Mouse (Mus musculus) heart, postnatal 14 days (tissue): ENCODE data around the gene Nup160. TPM values are rescaled to one million over a fixed set of nuclear protein-coding genes. Genes with fewer than 3 reads are reported as not detected.

Experiments
- DNase-seq, 2 experiments: peaks; one replicate each; pipeline ENCODE4 v3.0.0; 2021 to 2022
- intact Hi-C: fragments of 180-260 bp; cut with DNase I; formaldehyde crosslinking; loops from one replicate; pipeline ENCODE4 v1.15.1; 2025
- long read RNA-seq, 2 experiments: library from polyadenylated mRNA; stranded (forward); transcript quantifications; one replicate each; pipeline ENCODE4 v2.0.0; 2021
- total RNA-seq, 2 experiments: library from RNA; stranded (reverse); gene quantifications; 2 replicates each; pipeline ENCODE4 v1.2.3; 2021

Nup160 gene
- 10 to 100 TPM; 10.3 to 19.3 TPM for total RNA-seq
- long read RNA-seq, experiment 1, partial matches to known transcripts, result 11 of 12 reads
- long read RNA-seq, experiment 1, other reads (novel, unspliced or antisense), result 1 of 12 reads
- long read RNA-seq, experiment 2, partial matches to known transcripts, result 5 of 6 reads
- long read RNA-seq, experiment 2, other reads (novel, unspliced or antisense), result 1 of 6 reads

GRCm38 (mm10) chr2:90677007-90677406 lies at the start of gene Nup160:
Gene Nup160, plus strand, starts transcription at chr2:90677215.
- intact Hi-C loops, result loop anchor here (5.0 kb wide), 1 partner anchor 100 kb away; no protein-coding TSS in a partner anchor
- no peak for DNase-seq

GRCm38 (mm10) chr2:90628261-90628660 lies 48.8 kb upstream of the Nup160 start:
- intact Hi-C loops, result no loop called here
- no peak for DNase-seq

- intact Hi-C loops, result no loop called here
- no peak for DNase-seq
Measured at GRCm38 (mm10) chr2:90629552-90629951, 47.5 kb upstream of the Nup160 start.

- DNase-seq, result no peak
- intact Hi-C loops, result no loop called here
Measured at GRCm38 (mm10) chr2:90631938-90632733, 44.9 kb upstream of the Nup160 start.

- DNase-seq, result no peak
- intact Hi-C loops, result no loop called here
Measured at GRCm38 (mm10) chr2:90634671-90635070, 42.3 kb upstream of the Nup160 start.

GRCm38 (mm10) chr2:90635085-90635723 lies 41.8 kb upstream of the Nup160 start:
- DNase-seq, result peak; percentile 20 to 24
- intact Hi-C loops, result no loop called here

- no peak for DNase-seq
- intact Hi-C loops, result no loop called here
Measured at GRCm38 (mm10) chr2:90636853-90637252, 40.2 kb upstream of the Nup160 start.

- intact Hi-C loops, result no loop called here
- DNase-seq, result no peak
Measured at GRCm38 (mm10) chr2:90638986-90639746, 37.8 kb upstream of the Nup160 start.

- no peak for DNase-seq
- intact Hi-C loops, result no loop called here
Measured at GRCm38 (mm10) chr2:90639747-90640699, 37.0 kb upstream of the Nup160 start.

- intact Hi-C loops, result no loop called here
- DNase-seq, result no peak
Measured at GRCm38 (mm10) chr2:90641007-90641709, 35.9 kb upstream of the Nup160 start.

- intact Hi-C loops, result no loop called here
- no peak for DNase-seq
Measured at GRCm38 (mm10) chr2:90641710-90642039, 35.3 kb upstream of the Nup160 start.

GRCm38 (mm10) chr2:90647084-90647483 lies 29.9 kb upstream of the Nup160 start:
- intact Hi-C loops, result no loop called here
- no peak for DNase-seq

- no peak for DNase-seq
- intact Hi-C loops, result no loop called here
Measured at GRCm38 (mm10) chr2:90649405-90649804, 27.6 kb upstream of the Nup160 start.

- intact Hi-C loops, result no loop called here
- no peak for DNase-seq
Measured at GRCm38 (mm10) chr2:90649965-90650364, 27.1 kb upstream of the Nup160 start.

GRCm38 (mm10) chr2:90652101-90652500 lies 24.9 kb upstream of the Nup160 start:
- peak; percentile 19 to 22 for DNase-seq
- intact Hi-C loops, result no loop called here

- DNase-seq, result no peak
- intact Hi-C loops, result no loop called here
Measured at GRCm38 (mm10) chr2:90652993-90653392, 24.0 kb upstream of the Nup160 start.

- DNase-seq, result no peak
- intact Hi-C loops, result no loop called here
Measured at GRCm38 (mm10) chr2:90655449-90655848, 21.6 kb upstream of the Nup160 start.

GRCm38 (mm10) chr2:90658613-90659012 lies 18.4 kb upstream of the Nup160 start:
- DNase-seq, result no peak
- intact Hi-C loops, result no loop called here

- DNase-seq, result no peak
- intact Hi-C loops, result no loop called here
Measured at GRCm38 (mm10) chr2:90659016-90659415, 18.0 kb upstream of the Nup160 start.
